Mouse (Mus musculus): Measurements from ENCODE around the gene Gapdh.

Gapdh gene

GRCm38 (mm10) chr6:125148926-125149568 is 17.2 kb downstream of the Gapdh start:
- DNase-seq: peak; percentile 72 to 73

DNA sequence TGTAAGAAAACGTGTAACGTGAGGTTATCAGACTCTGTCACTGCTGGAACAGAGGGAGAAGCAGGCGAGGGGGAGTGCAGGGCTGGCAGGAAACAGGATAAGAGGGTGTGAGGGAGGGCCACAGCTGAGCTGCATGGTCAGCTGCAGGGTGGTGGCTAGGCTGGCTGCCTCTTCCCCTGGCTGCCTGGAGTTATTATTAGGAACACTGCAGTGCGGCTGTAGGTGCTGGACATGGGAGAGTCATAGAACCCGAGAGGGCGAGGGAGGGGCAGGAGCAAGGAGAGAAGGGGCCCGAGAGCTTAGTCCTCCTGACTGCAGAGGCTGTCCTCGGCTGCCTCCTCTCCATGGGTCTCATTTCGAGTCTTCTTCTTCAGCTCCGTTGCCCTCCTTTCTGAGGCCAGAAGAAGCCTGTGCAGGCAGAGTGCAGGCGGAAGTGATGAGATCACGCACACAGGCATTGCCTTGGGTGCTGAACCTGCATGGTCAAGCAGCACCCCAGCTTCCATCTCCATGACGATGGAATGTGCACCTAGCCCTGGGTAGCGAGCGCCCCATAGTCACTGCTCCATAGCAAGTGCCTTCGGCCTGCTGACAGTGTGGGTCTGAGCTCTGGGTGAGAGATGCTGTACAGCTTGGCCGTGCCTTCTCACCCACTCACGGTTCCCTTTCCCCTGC is 17.9 kb downstream of the Gapdh start:
- peak; percentile 35 to 41 for DNase-seq

DNA sequence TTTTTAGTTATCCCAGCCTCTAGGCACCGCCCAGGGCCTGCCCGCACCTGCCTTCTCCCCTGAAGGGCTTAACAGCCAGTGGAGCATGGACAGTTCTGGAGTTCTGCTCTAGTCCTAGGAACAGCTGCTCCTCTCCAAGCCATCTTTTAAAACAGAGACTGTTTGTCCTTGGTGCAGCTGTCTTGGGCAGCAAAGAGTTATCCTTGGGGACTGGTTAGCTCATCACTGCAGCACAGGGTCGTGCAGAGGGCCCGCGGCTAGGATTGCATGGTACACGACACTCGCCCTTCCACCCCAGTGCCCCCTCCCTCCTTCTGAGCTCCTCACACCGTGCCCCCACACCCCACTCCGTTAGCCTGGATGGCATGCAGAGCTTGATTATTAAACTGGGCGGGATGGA is 18.9 kb downstream of the Gapdh start:
- DNase-seq: no peak

- DNase-seq: peak; percentile 60 to 66
Observed at GRCm38 (mm10) chr6:125146797-125147196, 19.5 kb downstream of the Gapdh start.

- DNase-seq: no peak
Observed at GRCm38 (mm10) chr6:125146148-125146547, 20.1 kb downstream of the Gapdh start.

- peak; percentile 70 to 72 for DNase-seq
Observed at GRCm38 (mm10) chr6:125145479-125145951, 20.8 kb downstream of the Gapdh start.

GRCm38 (mm10) chr6:125145001-125145400 is 21.3 kb downstream of the Gapdh start, which contains the start of gene Iffo1:
Iffo1 (plus strand) TSS chr6:125145241.
- peak; percentile 97 for DNase-seq

DNA sequence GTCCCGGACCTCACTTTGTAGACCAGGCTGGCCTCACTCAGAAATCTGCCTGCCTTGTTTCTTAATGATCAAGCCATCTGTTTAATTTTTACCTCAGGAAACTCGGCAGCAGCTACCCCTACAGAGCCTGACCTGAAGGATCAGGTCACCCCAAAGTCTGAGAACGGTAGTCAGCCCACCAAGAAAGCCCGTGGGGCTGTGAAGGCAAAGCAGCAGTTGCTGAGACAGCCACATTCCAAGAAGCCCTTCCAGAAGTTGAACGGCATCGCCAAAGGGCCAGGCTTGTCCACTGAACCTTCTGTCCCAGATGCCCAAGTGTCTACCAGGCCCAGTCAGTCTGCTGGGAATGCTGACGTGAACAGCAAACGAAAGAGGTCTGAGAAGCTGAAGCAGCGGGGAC is 22.4 kb downstream of the Gapdh start:
- DNase-seq: no peak

DNA sequence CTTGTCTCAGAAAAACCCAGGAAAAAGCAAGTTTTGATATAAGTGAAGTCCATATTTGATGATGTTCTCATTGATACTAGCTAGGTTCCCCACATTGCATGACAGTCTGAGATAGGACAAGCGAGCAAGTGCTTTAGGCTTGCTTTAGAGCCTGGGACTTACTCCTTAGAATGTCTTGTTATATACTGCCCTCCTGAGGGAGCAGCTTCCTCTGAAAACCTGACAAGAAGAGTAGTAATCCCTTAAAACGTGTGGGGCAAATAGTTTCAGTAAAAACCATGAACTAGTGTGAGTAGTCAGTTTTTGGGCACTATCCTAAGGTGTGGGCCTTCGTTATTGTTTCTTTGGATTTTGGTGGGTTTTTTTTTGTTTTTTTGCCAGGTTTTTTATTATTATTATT is 23.1 kb downstream of the Gapdh start:
- no peak for DNase-seq

- DNase-seq: no peak
Observed at GRCm38 (mm10) chr6:125142436-125142835, 23.8 kb downstream of the Gapdh start.

DNA sequence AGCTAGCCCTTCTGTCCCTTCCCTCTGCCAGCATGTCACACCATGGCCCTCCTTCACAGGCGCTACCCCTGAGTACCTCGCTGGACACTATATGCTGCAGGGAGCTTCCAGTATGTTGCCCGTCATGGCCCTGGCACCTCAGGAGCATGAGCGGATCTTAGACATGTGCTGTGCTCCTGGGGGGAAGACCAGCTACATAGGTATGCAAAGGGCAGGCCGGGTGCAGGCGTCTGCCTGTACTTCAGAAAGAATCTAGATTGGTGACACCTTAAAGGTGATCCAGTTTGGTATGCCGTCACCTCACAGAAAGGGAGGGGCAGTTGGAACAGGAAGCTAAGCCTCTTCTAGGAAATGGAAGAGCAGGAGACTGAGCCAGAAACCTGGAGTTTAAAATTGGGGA is 26.5 kb downstream of the Gapdh start:
- DNase-seq: no peak

GRCm38 (mm10) chr6:125137002-125137671 is 29.1 kb downstream of the Gapdh start:
- peak; percentile 66 for DNase-seq

- DNase-seq: no peak
Observed at GRCm38 (mm10) chr6:125132470-125132869, 33.8 kb downstream of the Gapdh start.

DNA sequence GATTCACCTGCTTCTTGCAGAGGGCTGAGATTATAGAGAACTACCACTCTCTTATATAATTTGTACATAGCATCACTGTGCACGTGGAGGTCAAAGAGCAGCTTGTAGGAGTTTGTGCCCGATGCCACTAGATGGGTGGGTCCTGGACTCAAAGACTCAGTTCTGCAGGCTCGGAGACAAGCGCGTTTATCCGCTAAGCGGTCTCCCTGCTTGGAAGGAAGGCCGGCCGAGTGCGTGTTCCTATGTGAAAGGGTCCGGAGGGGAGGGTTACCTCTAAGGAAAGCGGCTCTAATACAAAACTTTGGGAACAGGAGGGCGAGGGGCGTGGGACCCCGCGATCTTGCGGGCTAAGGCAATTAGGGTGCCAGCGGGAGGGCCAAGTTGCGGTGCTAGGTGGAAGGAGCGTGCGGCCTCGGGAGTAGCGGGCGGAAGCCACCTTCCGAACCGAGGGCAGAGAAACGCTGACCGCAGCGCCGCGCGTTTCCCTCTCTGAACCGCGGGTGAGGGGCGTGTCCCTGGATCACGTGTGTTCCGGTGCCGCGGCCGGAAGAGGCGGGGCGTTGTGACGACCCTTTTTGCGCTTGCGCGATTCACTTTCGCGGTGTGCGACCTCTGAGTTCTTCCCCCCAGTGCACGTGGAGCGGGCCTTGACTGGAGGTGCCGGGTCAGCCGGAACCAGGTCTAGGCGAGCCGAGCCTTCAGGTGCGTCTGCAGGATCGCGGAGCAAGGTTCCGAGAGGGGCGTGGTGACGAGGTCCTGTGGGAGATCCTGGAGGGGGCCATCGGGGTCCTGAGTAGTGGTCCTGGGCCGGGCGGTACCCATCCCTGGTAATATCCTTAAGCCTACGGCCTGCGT is 34.7 kb downstream of the Gapdh start, which contains the start of gene Nop2:
Gene Nop2, plus strand, starts transcription at position 608 of the 855 bp plus-strand sequence.
- DNase-seq: peak; percentile 93 to 94

DNA sequence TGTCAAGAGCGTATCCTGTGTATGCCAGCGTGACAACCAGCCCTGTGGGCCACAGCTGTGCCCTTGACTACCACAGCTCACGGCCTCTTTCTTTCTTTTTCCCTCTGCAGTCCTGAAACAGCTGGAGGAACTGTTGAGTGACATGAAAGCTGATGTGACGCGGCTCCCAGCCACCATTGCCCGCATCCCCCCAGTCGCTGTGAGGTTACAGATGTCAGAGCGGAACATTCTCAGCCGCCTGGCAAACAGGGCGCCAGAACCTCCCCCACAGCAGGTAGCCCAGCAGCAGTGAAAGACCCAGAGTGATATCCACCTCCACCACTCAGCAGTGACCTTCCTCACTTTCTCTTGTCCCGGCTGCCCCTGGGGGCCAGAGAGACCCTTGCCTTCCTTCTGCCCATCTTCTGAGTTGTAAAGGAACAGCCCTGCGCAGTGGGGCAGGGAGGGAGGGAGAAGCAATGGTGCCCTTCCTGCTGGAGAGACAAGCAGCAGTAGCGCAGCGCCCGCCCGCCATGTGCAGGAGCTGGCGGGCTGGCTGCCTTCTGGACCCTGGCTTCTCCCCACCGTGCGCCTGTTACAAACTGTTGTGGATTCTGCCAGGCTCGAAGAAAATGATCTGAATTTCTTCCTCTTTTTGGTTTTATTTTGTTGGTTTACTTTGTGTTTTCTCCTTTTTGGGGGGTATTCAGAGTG is 36.4 kb downstream of the Gapdh start:
- DNase-seq: peak in 1 of 2 experiments; percentile 35

DNA sequence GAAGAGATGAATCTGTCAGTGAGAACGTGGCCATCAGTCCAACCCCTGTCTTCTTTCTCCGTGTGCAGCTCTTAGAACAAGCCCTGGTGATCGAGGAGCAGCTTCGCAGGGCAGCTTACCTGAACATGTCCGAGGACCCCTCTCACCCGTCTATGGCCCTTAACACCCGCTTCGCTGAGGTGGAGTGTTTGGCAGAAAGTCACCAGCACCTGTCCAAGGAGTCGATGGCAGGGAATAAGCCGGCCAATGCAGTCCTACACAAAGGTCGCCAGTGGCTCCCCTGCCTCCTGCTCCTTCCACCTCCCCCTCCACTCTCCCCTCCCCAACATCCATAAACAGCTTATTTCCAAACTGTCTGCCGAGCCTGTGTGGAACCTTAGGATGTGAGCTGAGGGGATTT is 37.5 kb downstream of the Gapdh start:
- no peak for DNase-seq

DNA sequence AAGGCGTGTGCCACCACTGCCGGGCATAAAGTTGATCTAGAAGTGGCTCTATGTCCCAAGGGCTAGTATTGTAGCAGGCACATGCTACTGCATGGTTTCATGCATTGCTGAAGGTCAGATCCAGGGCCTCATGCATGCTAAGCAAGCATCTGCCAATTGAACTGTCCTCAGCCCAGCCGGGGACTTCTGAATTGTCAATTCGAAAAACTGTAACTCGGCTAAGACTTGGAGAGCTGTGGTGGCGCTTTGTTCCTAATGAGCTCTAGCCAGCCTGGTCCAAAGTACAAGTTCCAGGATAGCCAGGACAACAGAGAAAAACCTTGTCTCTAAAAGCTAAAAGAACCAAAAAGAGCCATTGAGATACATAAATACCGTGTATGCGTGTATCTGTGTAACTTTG is 46.9 kb downstream of the Gapdh start:
- no peak for DNase-seq

DNA sequence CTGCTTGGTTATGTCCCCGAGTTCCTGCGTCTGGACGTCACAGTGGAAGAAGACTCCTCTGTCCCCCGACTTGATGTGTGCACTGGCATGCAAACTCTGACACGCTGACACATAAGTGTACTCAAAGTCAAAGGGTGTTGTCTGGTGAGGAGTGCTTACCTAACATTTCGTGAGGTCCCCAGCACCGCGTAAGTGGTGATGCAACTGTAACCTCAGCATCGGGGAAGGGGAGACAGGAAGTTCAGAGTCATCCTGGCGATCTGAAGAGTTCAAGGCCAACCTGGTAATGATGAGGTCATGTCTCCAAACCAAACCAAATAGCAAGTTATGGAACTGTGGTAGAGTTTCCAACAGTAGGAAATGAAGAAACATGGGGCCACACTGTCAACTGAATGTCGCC is 53.7 kb downstream of the Gapdh start:
- no peak for DNase-seq

Measured in cerebellum, postnatal 10 days (tissue).